Mouse (Mus musculus) stomach, postnatal 0 days (tissue): Measurements from ENCODE around the gene Vapa. TPM values are rescaled to one million over a fixed set of nuclear protein-coding genes. Genes with fewer than 3 reads are reported as not detected.

Source experiments
- ATAC-seq: fragments of 200-750 bp; cut with Nextera tagmentation; 2 replicates; pipeline ENCODE4 v1.8.0; 2017; ENCODE audit not compliant: low FRiP score, low TSS enrichment
- DNase-seq: peaks from one replicate; pipeline ENCODE4 v3.0.0-alpha.2; 2016; ENCODE audit warnings: low spot score
- H3K27ac ChIP-seq: fragments of 300-500 bp; sonication (generic); replicated peaks from 2 replicates; pipeline ENCODE4 v1.5.1; 2014; ENCODE audit warnings: mild to moderate bottlenecking, control low read depth
- H3K27me3 ChIP-seq: fragments of 300-500 bp; sonication (generic); 2 replicates; pipeline ENCODE4 v1.6.1; 2014; ENCODE audit warnings: low read length; ENCODE audit not compliant: control insufficient read depth, insufficient read depth
- H3K36me3 ChIP-seq: fragments of 300-500 bp; sonication (generic); 2 replicates; pipeline ENCODE4 v1.6.1; 2014; ENCODE audit warnings: low read length, mixed read lengths; ENCODE audit not compliant: control insufficient read depth, insufficient read depth
- H3K4me1 ChIP-seq: fragments of 300-500 bp; sonication (generic); replicated peaks from 2 replicates; pipeline ENCODE4 v1.6.1; 2014; ENCODE audit warnings: antibody characterized with exemption; ENCODE audit not compliant: control insufficient read depth, insufficient read depth
- H3K4me2 ChIP-seq: fragments of 300-500 bp; sonication (generic); replicated peaks from 2 replicates; pipeline ENCODE4 v1.6.1; 2014; ENCODE audit warnings: low read depth, mild to moderate bottlenecking, control low read depth, moderate library complexity
- H3K4me3 ChIP-seq: fragments of 300-500 bp; sonication (generic); 2 replicates; pipeline ENCODE4 v1.5.1; 2014; ENCODE audit warnings: low read depth, low read length, control low read depth
- H3K9ac ChIP-seq: fragments of 300-500 bp; sonication (generic); 2 replicates; pipeline ENCODE4 v1.6.1; 2014; ENCODE audit warnings: mild to moderate bottlenecking, low read length, control low read depth, mixed read lengths
- H3K9me3 ChIP-seq: fragments of 300-500 bp; sonication (generic); 2 replicates; pipeline ENCODE4 v1.6.1; 2016; ENCODE audit warnings: low read length; ENCODE audit not compliant: control insufficient read depth
- CTCF ChIP-seq: IDR thresholded peaks from 2 replicates; pipeline ENCODE4 v1.5.1; 2016; ENCODE audit warnings: antibody characterized with exemption, low read depth, mild to moderate bottlenecking, moderate library complexity
- EP300 ChIP-seq: optimal IDR thresholded peaks from 2 replicates; pipeline ENCODE3; 2016; ENCODE audit warnings: antibody characterized with exemption
- WGBS: fragments of 180-500 bp; shearing (Covaris S2); extraction: QIAGEN DNeasy Blood & Tissue Kit; methylation state at CpG from one replicate; pipeline ENCODE4 v1.1.7; 2014; 5-methylcytosine and 5-hydroxymethylcytosine counted together
- polyA plus RNA-seq: library from polyadenylated mRNA; unstranded; fragments of >200 nt; fragmentation: Nextera tagmentation; extraction: Ambion mirVana; gene quantifications from 2 replicates; pipeline ENCODE4 v1.2.1, GENCODE M21; 2015

The Vapa gene
- polyA plus RNA-seq, 1 experiment from 2014 or later: 203 TPM

- TF ChIP-seq EP300 (no peak), CTCF (peak; percentile 68)
- Histone ChIP-seq H3K4me2 (no peak overlapping the region), H3K27me3 (no peaks in the 10 kb centered on the region), H3K9me3 (no peaks in the 10 kb centered on the region), H3K9ac (no peak overlapping the region), H3K4me1 (no peaks in the 10 kb centered on the region), H3K27ac (no peak overlapping the region), H3K4me3 (no peak overlapping the region), H3K36me3 (no peaks in the 10 kb centered on the region)
- WGBS: 51% methylated on average over 5 of the region's 5 CpGs
- DNase-seq (no peak), ATAC-seq (no peak)
These were observed 54.1 kb downstream of the Vapa start for GRCm38 (mm10) chr17:65559273-65559672.

DNA sequence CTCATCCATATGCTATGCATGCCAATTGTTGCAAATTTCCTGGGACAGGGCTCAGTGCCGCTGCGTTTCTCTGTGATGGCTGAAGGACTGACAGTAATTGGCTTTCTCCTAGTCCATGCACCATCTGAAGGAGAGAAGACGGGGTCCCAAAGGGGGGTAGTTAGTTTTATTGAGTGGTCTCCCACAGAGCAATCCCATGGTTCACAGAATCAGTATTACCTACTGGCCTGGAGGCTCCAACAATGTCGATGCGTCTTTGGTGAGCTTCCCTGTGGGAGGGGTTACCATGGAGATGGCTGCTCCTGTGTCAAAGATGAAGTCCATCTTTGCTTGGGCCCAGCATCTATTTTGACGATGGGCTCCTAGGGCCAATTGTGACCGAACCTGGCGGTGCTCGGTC is 54.6 kb downstream of the Vapa start:
- no peaks in the 10 kb centered on the region for H3K27me3 ChIP-seq
- DNase-seq: no peak
- no peak overlapping the region for H3K4me2 ChIP-seq
- ATAC-seq: no peak
- H3K4me3 ChIP-seq: no peak overlapping the region
- no peaks in the 10 kb centered on the region for H3K9me3 ChIP-seq
- WGBS: 70% methylated on average over 9 of the region's 9 CpGs
- H3K36me3 ChIP-seq: no peaks in the 10 kb centered on the region
- no peaks in the 10 kb centered on the region for H3K4me1 ChIP-seq
- no peak overlapping the region for H3K9ac ChIP-seq
- H3K27ac ChIP-seq: no peak overlapping the region
- TF ChIP-seq EP300: no peak
- no peak for TF ChIP-seq CTCF

DNA sequence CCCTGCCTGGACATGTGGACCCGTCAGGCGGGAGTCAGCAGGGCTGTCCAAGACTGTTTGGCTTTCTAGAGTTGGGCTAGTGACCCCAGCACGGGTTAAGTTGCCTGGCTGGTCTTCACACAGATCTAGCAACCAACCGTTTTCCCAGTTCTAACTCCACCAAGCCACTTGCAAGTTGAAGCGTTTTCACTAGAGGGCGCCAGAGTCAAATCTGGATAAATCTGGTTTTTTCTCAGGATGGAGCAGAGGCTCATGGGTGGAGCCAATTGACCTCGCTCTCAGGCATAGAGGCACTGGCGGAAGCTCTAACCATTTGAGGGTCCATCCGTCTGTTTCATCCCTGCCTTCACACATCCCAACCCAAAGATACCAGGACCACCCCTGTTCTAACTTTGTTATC is 55.1 kb downstream of the Vapa start:
- DNase-seq: peak; percentile 69
- no peaks in the 10 kb centered on the region for H3K27me3 ChIP-seq
- no peaks in the 10 kb centered on the region for H3K9me3 ChIP-seq
- TF ChIP-seq EP300: no peak
- TF ChIP-seq CTCF: peak; percentile 79
- no peaks in the 10 kb centered on the region for H3K4me1 ChIP-seq
- H3K4me2 ChIP-seq: no peak overlapping the region
- H3K36me3 ChIP-seq: no peaks in the 10 kb centered on the region
- 42% methylated on average over 9 of the region's 9 CpGs for WGBS
- ATAC-seq: no peak; the same call in none of the 2 replicates
- H3K9ac ChIP-seq: no peak overlapping the region
- no peak overlapping the region for H3K4me3 ChIP-seq
- no peak overlapping the region for H3K27ac ChIP-seq

GRCm38 (mm10) chr17:65557212-65557611 is 56.1 kb downstream of the Vapa start:
- Histone ChIP-seq H3K27ac (no peak overlapping the region), H3K27me3 (no peaks in the 10 kb centered on the region), H3K4me1 (no peaks in the 10 kb centered on the region), H3K4me3 (no peak overlapping the region), H3K36me3 (no peaks in the 10 kb centered on the region), H3K9me3 (no peaks in the 10 kb centered on the region), H3K4me2 (no peak overlapping the region), H3K9ac (no peak overlapping the region)
- ATAC-seq (no peak), DNase-seq (no peak)
- no peak for TF ChIP-seq EP300
- no peak for TF ChIP-seq CTCF
- WGBS: 60% methylated on average over 6 of the region's 6 CpGs

DNA sequence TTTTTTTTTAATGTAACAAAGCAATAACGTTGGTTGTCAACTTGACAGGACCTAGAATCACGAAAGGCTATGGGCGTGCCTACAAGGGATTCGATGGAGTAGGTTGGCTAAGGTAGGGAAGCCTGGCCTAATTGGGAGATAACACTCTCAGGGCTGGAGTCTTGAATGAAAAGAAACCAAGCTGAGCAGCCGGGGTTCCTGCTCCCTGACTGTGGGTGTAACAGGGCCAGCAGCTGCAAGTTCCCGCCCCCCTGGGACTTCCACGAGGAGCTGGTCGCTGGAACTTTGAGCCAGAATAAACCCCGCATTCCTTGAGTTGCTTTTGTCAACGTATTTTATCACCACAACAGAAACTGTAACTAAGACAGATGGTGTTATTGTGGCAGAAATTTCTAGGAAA is 56.6 kb downstream of the Vapa start:
- Histone ChIP-seq H3K4me1 (no peaks in the 10 kb centered on the region), H3K9ac (no peak overlapping the region), H3K27ac (no peak overlapping the region), H3K4me2 (no peak overlapping the region), H3K9me3 (no peaks in the 10 kb centered on the region), H3K36me3 (no peaks in the 10 kb centered on the region), H3K4me3 (no peak overlapping the region), H3K27me3 (no peaks in the 10 kb centered on the region)
- no peak for DNase-seq
- no peak for TF ChIP-seq CTCF
- TF ChIP-seq EP300: no peak
- WGBS: 48% methylated on average over 10 of the region's 10 CpGs
- no peak for ATAC-seq

GRCm38 (mm10) chr17:65552426-65552997 is 60.8 kb downstream of the Vapa start:
- DNase-seq (no peak), ATAC-seq (no peak)
- TF ChIP-seq CTCF: peak; percentile 22; the same call in 1 of the 2 replicates
- no peak for TF ChIP-seq EP300
- no peaks in the 10 kb centered on the region for H3K36me3 ChIP-seq
- no peaks in the 10 kb centered on the region for H3K4me1 ChIP-seq
- H3K9me3 ChIP-seq: no peaks in the 10 kb centered on the region
- H3K9ac ChIP-seq: no peak overlapping the region
- H3K4me2 ChIP-seq: no peak overlapping the region
- no peak overlapping the region for H3K4me3 ChIP-seq
- H3K27ac ChIP-seq: no peak overlapping the region
- H3K27me3 ChIP-seq: no peaks in the 10 kb centered on the region
- 55% methylated on average over 12 of the region's 12 CpGs for WGBS
